Mouse (Mus musculus): ENCODE results near the gene Hcfc2.

Hcfc2 gene

DNA sequence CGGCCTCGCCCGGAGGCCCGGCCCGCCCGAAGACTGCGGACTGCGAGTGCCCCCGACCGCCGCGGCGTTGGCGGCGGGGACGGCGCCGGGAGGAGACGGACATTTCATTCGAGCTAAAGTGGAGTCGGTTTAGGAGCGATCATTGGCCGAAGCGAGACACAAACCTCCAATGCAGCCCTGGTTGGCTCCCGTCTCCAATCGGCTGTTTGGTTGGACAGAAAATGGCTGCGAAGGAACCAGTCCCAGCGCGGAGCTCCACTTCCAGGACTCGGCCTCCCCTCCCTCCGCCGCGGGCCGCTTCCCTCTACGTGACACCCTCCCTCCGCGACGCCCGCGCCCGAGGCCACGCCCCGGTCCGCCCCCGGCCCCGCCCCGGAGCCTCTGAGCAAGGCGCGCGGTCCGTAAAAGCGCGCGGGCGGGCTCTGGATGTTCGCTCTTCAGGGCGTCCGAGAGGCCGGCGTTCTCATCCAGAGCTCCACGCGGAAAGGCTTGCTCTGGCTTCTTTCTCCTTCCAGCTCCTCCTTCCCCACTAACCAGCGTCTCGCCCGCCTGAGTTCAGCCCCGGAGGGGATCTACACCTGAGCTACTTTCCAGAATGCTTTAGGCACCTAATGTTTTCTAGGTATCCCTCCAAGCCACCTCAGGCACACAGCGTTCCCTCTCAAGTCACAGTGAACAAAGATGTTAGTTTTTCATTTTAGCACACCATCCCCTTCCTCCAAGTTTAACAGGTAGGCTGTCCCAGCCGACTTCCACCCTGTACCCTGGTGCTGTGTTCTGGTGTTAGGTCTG is 68.1 kb downstream of the Hcfc2 start, which contains the start of gene Nfyb:
Gene Nfyb (minus strand): TSS at position 305 of the 792 bp plus-strand sequence.
- in situ Hi-C loops (cut with MboI, MseI): loop anchor here (5.0 to 25.0 kb wide), 2 partner anchors 33 to 1827 kb away; partner anchors contain the start of gene Gadd45b (in 1 of the 2)

DNA sequence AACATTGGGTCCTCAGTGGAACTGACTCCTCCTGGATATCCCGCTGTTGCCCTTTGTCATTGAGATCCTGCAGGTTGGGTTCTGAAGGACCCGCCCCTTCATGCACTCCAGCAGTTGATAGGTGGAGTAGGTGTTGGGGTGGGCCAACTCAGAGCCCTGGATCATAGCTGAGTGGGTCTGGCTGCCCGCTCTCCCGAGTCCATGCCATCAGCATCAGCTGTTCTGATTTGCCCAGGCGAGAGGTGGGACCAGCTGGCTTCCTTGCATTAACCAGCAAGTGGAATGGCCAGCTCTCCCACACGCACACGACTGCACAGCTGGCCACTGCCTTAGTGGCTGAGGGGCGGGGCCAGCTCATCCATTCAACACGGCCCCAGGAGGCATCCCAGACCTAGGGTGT is 72.9 kb downstream of the Hcfc2 start:
- in situ Hi-C loops (cut with MboI, MseI): loop anchor here (5.0 to 25.0 kb wide), 2 partner anchors 93 to 1832 kb away; partner anchors contain the start of gene Gadd45b (in 1 of the 2)

DNA sequence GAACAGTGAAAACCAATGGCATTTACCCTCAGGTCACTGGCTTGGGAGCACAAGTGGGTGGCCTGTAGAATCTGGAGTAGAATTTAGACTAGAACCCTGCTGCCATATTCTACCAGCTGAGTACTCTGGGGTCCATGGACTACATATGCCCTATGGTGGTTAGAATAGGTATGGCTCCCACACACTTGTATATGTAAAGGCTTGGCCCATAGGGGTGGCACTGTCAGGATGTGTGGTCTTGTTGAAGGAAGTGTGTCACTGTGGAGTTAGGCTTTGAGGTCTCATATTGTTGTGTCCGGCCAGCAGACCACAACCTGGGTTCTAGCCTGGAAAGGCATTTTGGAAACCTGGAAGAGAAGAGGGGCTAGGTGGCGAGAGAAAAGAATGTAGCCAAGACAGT is 74.8 kb downstream of the Hcfc2 start:
- in situ Hi-C loops (cut with MboI, MseI): loop anchor here in 1 of 2 experiments (10.0 to 25.0 kb wide), 2 partner anchors 1536 to 1833 kb away; partner anchors contain the start of genes Atcay, Gadd45b and Zfr2

DNA sequence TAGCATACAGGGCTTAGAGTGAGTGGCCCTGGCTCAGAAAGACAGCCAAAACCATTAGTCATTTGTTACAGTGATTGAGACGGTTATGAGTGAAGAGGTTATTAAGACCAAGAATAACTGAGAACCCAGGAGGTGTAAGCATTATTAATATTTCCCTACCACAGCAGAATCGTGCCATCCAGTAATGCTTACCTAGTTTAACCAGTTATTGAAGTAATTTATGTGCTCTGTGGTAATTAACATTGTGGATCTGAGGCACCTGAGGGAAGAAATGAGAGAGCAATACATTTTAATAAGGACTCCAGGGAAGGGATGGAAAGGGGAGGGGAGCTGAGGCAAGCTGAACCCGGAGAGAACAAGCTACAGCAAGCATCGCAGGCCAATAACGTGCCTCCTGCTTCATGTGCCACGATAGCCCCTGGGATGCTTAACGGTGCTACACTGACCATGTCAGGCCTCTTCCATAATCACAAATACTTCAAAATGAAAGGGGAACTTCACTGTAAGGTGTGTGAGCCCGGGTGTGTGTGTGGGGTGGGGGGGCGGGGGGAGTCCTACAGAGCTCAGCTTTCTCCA is 75.7 kb downstream of the Hcfc2 start:
- in situ Hi-C loops (cut with MboI, MseI): loop anchor here in 1 of 2 experiments (10.0 to 25.0 kb wide), 2 partner anchors 1537 to 1834 kb away; partner anchors contain the start of genes Atcay, Gadd45b and Zfr2

DNA sequence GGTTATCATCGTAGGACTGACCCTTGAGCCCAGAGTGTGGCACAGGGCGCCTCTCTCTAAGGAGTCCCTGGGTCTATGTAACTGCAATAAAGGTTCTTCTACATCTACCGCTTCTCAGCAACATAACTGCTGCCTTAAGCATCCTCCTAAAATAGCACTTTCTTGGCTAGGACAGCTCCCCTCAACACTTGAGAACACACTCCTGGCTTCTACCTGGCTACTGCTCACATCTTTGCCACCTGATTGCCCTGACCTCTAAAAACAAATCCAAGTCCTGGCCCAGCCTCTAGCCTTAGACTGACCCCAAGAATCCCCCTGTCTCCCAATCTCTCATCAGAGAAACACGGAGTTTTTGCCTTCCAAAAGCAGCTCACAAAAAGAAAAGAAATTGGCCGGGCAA is 78.9 kb downstream of the Hcfc2 start:
- in situ Hi-C loops (cut with MboI, MseI): loop anchor here in 1 of 2 experiments (10.0 to 25.0 kb wide), 3 partner anchors 1138 to 1838 kb away; partner anchors contain the start of genes Ankrd24, Atcay, Gadd45b and Gm10778

- in situ Hi-C loops (cut with MboI, MseI): loop anchor here in 1 of 2 experiments (10.0 to 25.0 kb wide), 2 partner anchors 1140 to 1542 kb away; partner anchors contain the start of genes Ankrd24, Atcay, Gm10778 and Sirt6
Observed at GRCm38 (mm10) chr10:82777075-82777474, 81.1 kb downstream of the Hcfc2 start.

DNA sequence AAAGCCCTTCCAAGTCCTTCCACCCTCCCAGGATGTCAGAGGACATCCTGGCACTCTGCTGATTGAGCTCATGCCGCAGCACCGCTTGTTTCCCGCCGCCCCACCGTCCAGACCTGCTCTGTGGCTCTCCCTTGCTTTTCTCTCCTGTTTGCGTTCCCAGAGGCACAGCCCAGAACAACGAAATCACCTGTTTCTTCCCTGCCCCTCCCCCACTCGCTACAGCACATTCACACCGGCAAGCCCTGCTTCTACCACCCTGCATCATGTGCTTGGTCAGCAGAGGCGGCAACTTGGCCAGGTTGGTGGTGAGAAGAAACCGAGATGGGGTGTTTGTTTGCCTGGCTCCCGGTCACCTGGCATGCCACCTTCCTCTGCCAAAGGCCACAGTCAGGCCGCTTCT is 81.9 kb downstream of the Hcfc2 start:
- in situ Hi-C loops (cut with MboI, MseI): loop anchor here in 1 of 2 experiments (10.0 to 25.0 kb wide), 2 partner anchors 1141 to 1543 kb away; partner anchors contain the start of genes Ankrd24, Atcay, Gm10778 and Sirt6

- in situ Hi-C loops (cut with MboI, MseI): loop anchor here in 1 of 2 experiments (10.0 to 25.0 kb wide), 2 partner anchors 1142 to 1544 kb away; partner anchors contain the start of genes Ankrd24, Atcay, Gm10778 and Sirt6
Observed at GRCm38 (mm10) chr10:82778791-82779549, 83.0 kb downstream of the Hcfc2 start.

GRCm38 (mm10) chr10:82779831-82780230 is 83.9 kb downstream of the Hcfc2 start:
- in situ Hi-C loops (cut with MboI, MseI): loop anchor here in 1 of 2 experiments (10.0 to 25.0 kb wide), 2 partner anchors 1143 to 1545 kb away; partner anchors contain the start of genes Ankrd24, Atcay, Gm10778 and Sirt6

DNA sequence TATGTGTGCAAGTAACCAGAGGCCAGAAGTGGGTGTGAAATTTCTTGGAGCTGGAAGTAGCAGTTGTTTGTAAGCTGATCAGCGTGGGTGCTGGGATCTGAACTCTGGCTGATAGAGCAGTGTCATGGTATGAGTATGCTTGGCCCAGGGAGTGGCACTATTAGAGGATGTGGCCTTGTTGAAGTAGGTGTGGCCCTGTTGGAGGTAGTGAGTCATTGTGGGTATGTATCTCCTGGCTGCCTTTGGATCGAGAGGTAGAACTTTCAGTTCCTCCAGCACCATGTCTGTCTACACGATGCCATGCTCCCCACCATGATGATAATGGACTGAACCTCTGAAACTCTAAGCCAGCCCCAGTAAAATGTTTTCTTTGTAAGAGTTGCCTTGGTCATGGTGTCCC is 84.4 kb downstream of the Hcfc2 start:
- in situ Hi-C loops (cut with MboI, MseI): loop anchor here in 1 of 2 experiments (25.0 kb wide), 1 partner anchor 1143 kb away; the partner anchor contains the start of genes Ankrd24, Gm10778 and Sirt6

GRCm38 (mm10) chr10:82780816-82781215 is 84.9 kb downstream of the Hcfc2 start:
- in situ Hi-C loops (cut with MboI, MseI): loop anchor here in 1 of 2 experiments (25.0 kb wide), 1 partner anchor 1144 kb away; the partner anchor contains the start of genes Ankrd24, Gm10778 and Sirt6

DNA sequence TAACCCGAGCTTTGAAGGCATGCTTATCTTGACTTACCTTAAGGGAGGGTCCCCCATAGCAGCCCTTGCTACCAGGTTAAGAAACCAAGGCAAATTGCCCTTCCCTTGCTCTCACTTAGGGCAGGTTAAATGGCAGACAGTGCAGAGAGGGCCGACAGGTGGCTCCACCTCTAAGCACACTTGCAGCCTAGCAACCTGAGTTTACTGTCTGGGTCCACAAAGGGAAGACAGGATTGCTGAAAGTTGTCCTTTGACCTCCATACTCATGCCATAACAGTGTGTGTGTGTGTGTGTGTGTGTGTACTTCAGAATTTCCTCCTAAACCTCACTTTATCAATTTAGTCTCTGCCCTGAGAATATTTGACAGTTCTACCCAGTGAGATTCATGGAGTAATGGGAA is 86.5 kb downstream of the Hcfc2 start:
- in situ Hi-C loops (cut with MboI, MseI): loop anchor here in 1 of 2 experiments (25.0 kb wide), 1 partner anchor 1145 kb away; the partner anchor contains the start of genes Ankrd24, Gm10778 and Sirt6

GRCm38 (mm10) chr10:82789181-82789580 is 93.2 kb downstream of the Hcfc2 start:
- in situ Hi-C loops (cut with MboI, MseI): loop anchor here in 1 of 2 experiments (25.0 kb wide), 1 partner anchor 1152 kb away; the partner anchor contains the start of genes Ankrd24, Gm10778 and Sirt6

DNA sequence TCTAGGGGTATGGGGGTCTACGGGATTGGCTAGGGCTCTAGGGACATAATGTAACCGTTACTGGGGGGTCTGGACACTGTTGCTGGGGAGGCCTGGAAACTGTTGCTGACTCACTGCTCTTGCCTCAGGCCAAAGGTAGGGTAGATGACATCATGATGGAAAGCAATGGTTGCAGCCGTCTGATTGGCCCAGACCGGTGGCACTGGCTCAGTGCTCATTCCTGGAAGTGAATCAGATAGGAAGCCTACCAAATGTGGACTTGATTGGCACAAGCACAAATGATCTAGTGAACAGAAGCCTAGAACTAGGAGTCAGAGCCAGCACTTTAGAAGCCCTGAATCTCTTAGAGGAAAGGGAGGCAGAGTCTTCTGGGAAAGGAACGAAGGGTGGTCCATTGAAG is 94.5 kb downstream of the Hcfc2 start:
- in situ Hi-C loops (cut with MboI, MseI): loop anchor here in 1 of 2 experiments (25.0 kb wide), 1 partner anchor 1153 kb away; the partner anchor contains the start of genes Ankrd24, Gm10778 and Sirt6

GRCm38 (mm10) chr10:82791713-82792112 is 95.8 kb downstream of the Hcfc2 start:
- in situ Hi-C loops (cut with MboI, MseI): loop anchor here in 1 of 2 experiments (25.0 kb wide), 1 partner anchor 1154 kb away; the partner anchor contains the start of genes Ankrd24, Gm10778 and Sirt6

Data from T-helper 17 cell (primary cell).